Mouse (Mus musculus) liver, embryonic 13.5 days (tissue): Measurements from ENCODE around the gene Dnah6. TPM values are rescaled to one million over a fixed set of nuclear protein-coding genes. Genes with fewer than 3 reads are reported as not detected.

Source experiments
- ATAC-seq: fragments of 200-750 bp; cut with Nextera tagmentation; 2 replicates; pipeline ENCODE4 v1.8.0; 2017; ENCODE audit warnings: low read depth, mild to moderate bottlenecking, moderate number of reproducible peaks, moderate library complexity
- DNase-seq: peaks from one replicate; pipeline ENCODE4 v3.0.0; 2022
- H3K27ac ChIP-seq: fragments of 300-500 bp; sonication (generic); 2 replicates; pipeline ENCODE4 v1.5.1; 2015; ENCODE audit warnings: moderate library complexity, mild to moderate bottlenecking, inconsistent platforms
- H3K27me3 ChIP-seq: fragments of 300-500 bp; sonication (generic); 2 replicates; pipeline ENCODE4 v1.6.1; 2015; ENCODE audit warnings: mild to moderate bottlenecking, inconsistent platforms
- H3K36me3 ChIP-seq: fragments of 300-500 bp; sonication (generic); 2 replicates; pipeline ENCODE4 v1.6.1; 2015; ENCODE audit warnings: mild to moderate bottlenecking, inconsistent platforms
- H3K4me1 ChIP-seq: fragments of 300-500 bp; sonication (generic); replicated peaks from 2 replicates; pipeline ENCODE4 v1.6.1; 2015; ENCODE audit warnings: inconsistent platforms
- H3K4me2 ChIP-seq: fragments of 300-500 bp; sonication (generic); 2 replicates; pipeline ENCODE4 v1.6.1; 2015; ENCODE audit warnings: inconsistent platforms, mild to moderate bottlenecking, moderate library complexity
- H3K4me3 ChIP-seq: fragments of 300-500 bp; sonication (generic); replicated peaks from 2 replicates; pipeline ENCODE4 v1.5.1; 2015; ENCODE audit warnings: mild to moderate bottlenecking, inconsistent platforms
- H3K9ac ChIP-seq: fragments of 300-500 bp; sonication (generic); 2 replicates; pipeline ENCODE4 v1.6.1; 2015; ENCODE audit warnings: mild to moderate bottlenecking, inconsistent platforms
- H3K9me3 ChIP-seq: fragments of 300-500 bp; sonication (generic); replicated peaks from 2 replicates; pipeline ENCODE4 v1.6.1; 2016; ENCODE audit warnings: inconsistent platforms
- WGBS: fragments of 180-500 bp; shearing (Covaris S2); methylation state at CpG from one replicate; pipeline ENCODE4 v1.1.7; 2015; ENCODE audit not compliant: insufficient replicate concordance; 5-methylcytosine and 5-hydroxymethylcytosine counted together
- polyA plus RNA-seq: library from polyadenylated mRNA; unstranded; fragments of >200 nt; fragmentation: Nextera tagmentation; extraction: Ambion mirVana; gene quantifications from 2 replicates; pipeline ENCODE4 v1.2.1, GENCODE M21; 2015

Gene Dnah6
- polyA plus RNA-seq, 1 experiment from 2014 or later = 0.01 TPM

GRCm38 (mm10) chr6:73227376-73228158 is 6.1 kb upstream of the Dnah6 start:
- Histone ChIP-seq H3K36me3 (no peaks in the 10 kb centered on the region), H3K4me2 (no peak overlapping the region), H3K9ac (no peak overlapping the region), H3K9me3 (no peaks in the 10 kb centered on the region), H3K4me1 (peaks cover 2% of the 10 kb centered on the region; the same call in 1 of the 2 replicates), H3K27ac (no peak overlapping the region), H3K4me3 (no peak overlapping the region), H3K27me3 (no peaks in the 10 kb centered on the region)
- DNase-seq (no peak), ATAC-seq (no peak)
- WGBS = 31% methylated on average over 10 of the region's 10 CpGs

- peaks cover 5% of the 10 kb centered on the region; the same call in 1 of the 2 replicates for H3K4me1 ChIP-seq
- DNase-seq (no peak), ATAC-seq (0 out of 2 replicates have a peak, but pooled peaks have one; percentile 25)
- H3K36me3 ChIP-seq = no peaks in the 10 kb centered on the region
- no peak overlapping the region for H3K4me2 ChIP-seq
- no peaks in the 10 kb centered on the region for H3K27me3 ChIP-seq
- H3K9me3 ChIP-seq = no peaks in the 10 kb centered on the region
- no peak overlapping the region for H3K9ac ChIP-seq
- 45% methylated on average over 10 of the region's 10 CpGs for WGBS
- no peak overlapping the region for H3K4me3 ChIP-seq
- H3K27ac ChIP-seq = no peak overlapping the region
Measured at GRCm38 (mm10) chr6:73222841-73223526, 1.5 kb upstream of the Dnah6 start.

GRCm38 (mm10) chr6:73221958-73222735 is 696 bp upstream of the Dnah6 start:
- Histone ChIP-seq H3K4me3 (peak overlapping the region; percentile 46), H3K9me3 (no peaks in the 10 kb centered on the region), H3K36me3 (no peaks in the 10 kb centered on the region), H3K27me3 (no peaks in the 10 kb centered on the region), H3K4me2 (peak overlapping the region; percentile 66), H3K4me1 (0 out of 2 replicates have a peak, but pooled peaks cover 5% of the 10 kb centered on the region), H3K27ac (no peak overlapping the region; the same call in 1 of the 2 replicates), H3K9ac (0 out of 2 replicates have a peak overlapping the region, but pooled peaks have one; percentile 30)
- ATAC-seq = peak; percentile 75
- WGBS = 44% methylated on average over 23 of the region's 23 CpGs
- peak; percentile 23 for DNase-seq

- Histone ChIP-seq H3K36me3 (no peaks in the 10 kb centered on the region), H3K27ac (no peak overlapping the region), H3K27me3 (no peaks in the 10 kb centered on the region), H3K9me3 (no peaks in the 10 kb centered on the region), H3K4me2 (no peak overlapping the region), H3K4me1 (0 out of 2 replicates have a peak, but pooled peaks cover 3% of the 10 kb centered on the region), H3K9ac (no peak overlapping the region), H3K4me3 (no peak overlapping the region)
- DNase-seq (no peak), ATAC-seq (no peak)
Measured at GRCm38 (mm10) chr6:73211602-73212001, 9.8 kb downstream of the Dnah6 start.

- Histone ChIP-seq H3K4me1 (0 out of 2 replicates have a peak, but pooled peaks cover 3% of the 10 kb centered on the region), H3K27me3 (no peaks in the 10 kb centered on the region), H3K4me2 (no peak overlapping the region), H3K4me3 (no peak overlapping the region), H3K36me3 (no peaks in the 10 kb centered on the region), H3K9me3 (no peaks in the 10 kb centered on the region), H3K27ac (no peak overlapping the region), H3K9ac (no peak overlapping the region)
- no peak for ATAC-seq
- WGBS = 60% methylated on average over 3 of the region's 3 CpGs
- no peak for DNase-seq
Measured at GRCm38 (mm10) chr6:73211036-73211435, 10.4 kb downstream of the Dnah6 start.

GRCm38 (mm10) chr6:73210445-73210972 is 10.9 kb downstream of the Dnah6 start:
- H3K36me3 ChIP-seq = no peaks in the 10 kb centered on the region
- 0 out of 2 replicates have a peak, but pooled peaks cover 3% of the 10 kb centered on the region for H3K4me1 ChIP-seq
- 25% methylated on average over 4 of the region's 4 CpGs for WGBS
- no peaks in the 10 kb centered on the region for H3K9me3 ChIP-seq
- H3K4me3 ChIP-seq = no peak overlapping the region
- no peaks in the 10 kb centered on the region for H3K27me3 ChIP-seq
- no peak overlapping the region for H3K9ac ChIP-seq
- H3K27ac ChIP-seq = no peak overlapping the region
- no peak overlapping the region for H3K4me2 ChIP-seq
- no peak for DNase-seq
- no peak for ATAC-seq

GRCm38 (mm10) chr6:73209598-73209997 is 11.9 kb downstream of the Dnah6 start:
- Histone ChIP-seq H3K9me3 (no peaks in the 10 kb centered on the region), H3K4me2 (no peak overlapping the region), H3K27me3 (no peaks in the 10 kb centered on the region), H3K36me3 (no peaks in the 10 kb centered on the region), H3K4me3 (no peak overlapping the region), H3K4me1 (0 out of 2 replicates have a peak, but pooled peaks cover 3% of the 10 kb centered on the region), H3K27ac (no peak overlapping the region), H3K9ac (no peak overlapping the region)
- 75% methylated on average over 6 of the region's 6 CpGs for WGBS
- DNase-seq = no peak
- ATAC-seq = no peak

- H3K4me3 ChIP-seq = no peak overlapping the region
- H3K27ac ChIP-seq = no peak overlapping the region
- no peak overlapping the region for H3K4me2 ChIP-seq
- no peaks in the 10 kb centered on the region for H3K27me3 ChIP-seq
- ATAC-seq (no peak), DNase-seq (no peak)
- no peaks in the 10 kb centered on the region for H3K4me1 ChIP-seq
- no peaks in the 10 kb centered on the region for H3K36me3 ChIP-seq
- 32% methylated on average over 4 of the region's 4 CpGs for WGBS
- no peak overlapping the region for H3K9ac ChIP-seq
- no peaks in the 10 kb centered on the region for H3K9me3 ChIP-seq
Measured at GRCm38 (mm10) chr6:73204937-73205336, 16.5 kb downstream of the Dnah6 start.

- H3K9me3 ChIP-seq = no peaks in the 10 kb centered on the region
- no peak overlapping the region for H3K4me3 ChIP-seq
- no peak overlapping the region for H3K27ac ChIP-seq
- H3K9ac ChIP-seq = no peak overlapping the region
- no peaks in the 10 kb centered on the region for H3K4me1 ChIP-seq
- no peaks in the 10 kb centered on the region for H3K36me3 ChIP-seq
- ATAC-seq (no peak), DNase-seq (no peak)
- 41% methylated on average over 2 of the region's 2 CpGs for WGBS
- no peaks in the 10 kb centered on the region for H3K27me3 ChIP-seq
- H3K4me2 ChIP-seq = no peak overlapping the region
Measured at GRCm38 (mm10) chr6:73203724-73204123, 17.7 kb downstream of the Dnah6 start.

GRCm38 (mm10) chr6:73195291-73195690 is 26.2 kb downstream of the Dnah6 start:
- Histone ChIP-seq H3K4me2 (no peak overlapping the region), H3K36me3 (no peaks in the 10 kb centered on the region), H3K9me3 (no peaks in the 10 kb centered on the region), H3K27ac (no peak overlapping the region), H3K27me3 (no peaks in the 10 kb centered on the region), H3K4me1 (no peaks in the 10 kb centered on the region), H3K4me3 (no peak overlapping the region), H3K9ac (no peak overlapping the region)
- ATAC-seq = no peak
- no peak for DNase-seq
- 78% methylated on average over 13 of the region's 13 CpGs for WGBS

- H3K9ac ChIP-seq = no peak overlapping the region
- no peak overlapping the region for H3K27ac ChIP-seq
- DNase-seq (no peak), ATAC-seq (no peak)
- H3K4me2 ChIP-seq = no peak overlapping the region
- H3K9me3 ChIP-seq = no peaks in the 10 kb centered on the region
- 65% methylated on average over 6 of the region's 6 CpGs for WGBS
- no peaks in the 10 kb centered on the region for H3K27me3 ChIP-seq
- no peaks in the 10 kb centered on the region for H3K36me3 ChIP-seq
- H3K4me1 ChIP-seq = no peaks in the 10 kb centered on the region
- no peak overlapping the region for H3K4me3 ChIP-seq
Measured at GRCm38 (mm10) chr6:73190756-73191155, 30.7 kb downstream of the Dnah6 start.
